Mouse (Mus musculus): ENCODE results near the gene Sept11.

Gene Sept11

GRCm38 (mm10) chr5:93093638-93094527 is 646 bp downstream of the Sept11 start:
- no peak for DNase-seq (ENCODE audit: low read depth, low spot score)

- no peak for DNase-seq (ENCODE audit: low read depth, low spot score)
Observed at GRCm38 (mm10) chr5:93095301-93095700, 2.1 kb downstream of the Sept11 start.

- DNase-seq (ENCODE audit: low read depth, low spot score), result no peak
Observed at GRCm38 (mm10) chr5:93097204-93097906, 4.1 kb downstream of the Sept11 start.

DNA sequence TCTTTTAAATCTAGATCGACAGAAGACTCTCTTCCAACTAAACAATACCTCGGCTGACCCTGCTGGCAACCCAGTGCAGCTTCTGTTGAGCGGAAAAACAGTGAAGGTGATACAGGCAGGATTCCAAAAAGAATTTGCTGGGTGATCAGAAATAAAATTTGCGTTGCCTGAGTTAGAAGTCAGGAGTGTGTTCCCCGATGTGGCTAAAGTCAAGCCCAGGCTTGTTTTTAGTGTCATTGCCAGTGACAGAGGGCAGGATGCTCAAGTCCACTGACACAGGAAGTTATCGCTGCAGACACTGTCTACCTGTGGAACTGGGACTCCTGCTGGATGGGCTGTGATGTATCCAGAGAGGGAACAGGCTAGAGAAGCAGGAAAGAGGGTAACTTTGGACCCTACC is 5.0 kb downstream of the Sept11 start:
- DNase-seq (ENCODE audit: low read depth, low spot score), result no peak

DNA sequence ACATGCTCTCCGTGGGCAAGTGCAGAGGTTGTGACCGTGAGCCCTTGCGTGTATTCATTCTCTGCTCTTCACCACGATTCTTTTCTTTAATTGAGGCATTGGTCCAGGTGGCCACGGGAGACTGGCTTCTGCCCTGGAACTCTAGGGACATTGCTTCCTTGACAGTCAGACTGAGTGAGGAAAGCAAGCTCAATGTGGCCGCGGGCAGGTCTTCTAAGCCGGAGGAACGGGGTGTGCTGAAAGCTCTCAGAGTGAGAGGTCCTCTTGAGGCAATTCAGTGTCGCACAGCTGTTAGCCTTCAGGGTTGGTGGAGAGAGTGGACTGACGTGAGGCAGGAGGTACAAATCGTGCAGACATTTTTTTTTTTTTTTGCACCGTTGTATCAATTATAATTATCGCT is 5.6 kb downstream of the Sept11 start:
- DNase-seq (ENCODE audit: low read depth, low spot score), result no peak

DNA sequence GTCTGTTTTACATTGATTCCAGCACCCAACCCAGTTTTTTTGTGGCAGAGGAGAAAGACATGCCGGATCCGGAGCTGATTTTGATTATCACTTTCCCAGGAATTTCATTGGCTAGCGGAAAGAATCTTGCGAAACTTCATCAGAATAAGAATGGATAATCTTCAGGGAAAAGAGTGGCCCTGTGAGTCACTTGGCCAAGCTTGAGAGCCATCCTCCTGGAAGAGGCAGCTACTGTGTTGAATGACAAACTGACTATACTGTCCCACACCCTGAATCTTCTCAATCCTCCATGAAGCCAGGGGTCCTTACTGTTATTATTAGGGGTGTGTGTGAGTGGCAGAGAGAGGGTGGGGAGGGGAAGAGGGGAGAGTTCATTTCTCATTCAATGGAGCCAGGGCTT is 7.7 kb downstream of the Sept11 start:
- DNase-seq (ENCODE audit: low read depth, low spot score), result no peak

GRCm38 (mm10) chr5:93101371-93101791 is 8.1 kb downstream of the Sept11 start:
- no peak for DNase-seq (ENCODE audit: low read depth, low spot score)

- DNase-seq (ENCODE audit: low read depth, low spot score), result no peak
Observed at GRCm38 (mm10) chr5:93103603-93104002, 10.4 kb downstream of the Sept11 start.

DNA sequence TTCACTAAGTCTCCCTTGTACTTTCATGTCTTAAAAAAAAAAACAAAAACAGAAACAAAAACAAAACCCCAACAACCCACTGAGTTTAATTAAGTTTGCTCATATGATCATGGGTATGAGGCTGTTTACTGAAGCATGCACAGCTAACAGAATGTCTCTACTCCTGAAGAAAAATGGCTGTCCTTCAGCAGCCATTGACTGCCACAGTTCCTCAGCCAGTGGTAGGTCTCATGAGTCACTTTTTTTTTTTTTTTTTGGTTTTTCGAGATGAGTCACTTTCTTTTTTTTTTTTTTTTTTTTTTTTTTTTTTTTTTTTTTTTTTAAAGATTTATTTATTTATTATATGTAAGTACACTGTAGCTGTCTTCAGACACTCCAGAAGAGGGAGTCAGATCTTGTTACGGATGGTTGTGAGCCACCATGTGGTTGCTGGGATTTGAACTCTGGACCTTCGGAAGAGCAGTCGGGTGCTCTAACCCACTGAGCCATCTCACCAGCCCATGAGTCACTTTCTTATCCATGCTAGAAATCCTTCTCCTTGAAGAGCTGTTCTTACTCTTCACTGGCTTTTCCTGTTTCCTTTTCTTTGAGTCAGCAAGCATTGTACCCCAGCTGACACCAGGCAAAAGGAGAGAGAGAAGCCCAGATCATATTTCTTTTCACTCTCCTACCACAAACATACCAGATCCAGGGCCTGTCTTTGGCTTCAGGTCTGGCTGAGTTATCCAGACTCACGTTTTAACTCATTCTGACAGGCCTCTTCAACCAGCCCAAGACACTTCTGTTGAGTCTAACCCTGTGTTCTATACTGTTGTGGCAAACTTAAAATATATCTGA is 12.0 kb downstream of the Sept11 start:
- no peak for DNase-seq (ENCODE audit: low read depth, low spot score)

DNA sequence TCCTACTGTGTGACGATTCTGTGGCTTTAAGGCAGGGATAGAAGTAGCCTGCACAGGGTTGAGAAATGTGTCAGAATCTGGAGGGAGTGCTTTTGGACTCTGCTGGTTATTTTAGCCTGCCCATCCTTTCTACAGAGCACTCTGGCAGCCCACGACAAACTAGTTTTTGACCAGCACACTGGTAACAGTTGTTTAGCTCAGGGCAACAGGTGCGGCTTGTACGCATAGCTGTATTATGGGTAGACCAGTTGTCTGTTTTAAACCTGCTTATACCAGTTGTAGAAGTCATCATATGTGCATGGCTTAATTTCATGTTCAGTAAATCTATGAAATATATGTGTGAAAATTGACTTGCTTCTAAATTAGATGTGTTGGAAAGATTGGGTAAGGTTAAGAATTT is 12.8 kb downstream of the Sept11 start:
- no peak for DNase-seq (ENCODE audit: low read depth, low spot score)

GRCm38 (mm10) chr5:93108703-93109102 is 15.5 kb downstream of the Sept11 start:
- DNase-seq (ENCODE audit: low read depth, low spot score), result no peak

GRCm38 (mm10) chr5:93109555-93109954 is 16.3 kb downstream of the Sept11 start:
- no peak for DNase-seq (ENCODE audit: low read depth, low spot score)

GRCm38 (mm10) chr5:93112290-93112689 is 19.1 kb downstream of the Sept11 start:
- no peak for DNase-seq (ENCODE audit: low read depth, low spot score)

DNA sequence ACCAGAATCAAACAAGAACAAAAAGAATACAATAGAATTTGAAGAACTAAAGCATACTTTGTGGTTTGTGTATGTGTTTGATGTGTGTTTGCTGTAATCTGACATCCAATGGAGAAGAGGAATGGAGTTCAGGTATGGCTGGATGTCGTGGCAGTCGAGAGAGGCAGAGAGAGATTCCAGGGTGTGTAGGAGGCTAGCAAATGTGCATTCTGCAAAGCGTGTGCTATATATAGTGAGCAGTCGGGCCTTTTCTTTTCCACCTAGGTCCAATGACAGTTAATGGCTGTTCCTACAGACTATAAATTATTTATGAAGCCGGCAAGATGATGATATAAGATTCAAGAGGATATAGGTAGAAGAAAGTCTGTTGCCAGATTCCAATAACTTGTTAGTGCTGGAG is 20.3 kb downstream of the Sept11 start:
- no peak for DNase-seq (ENCODE audit: low read depth, low spot score)

- no peak for DNase-seq (ENCODE audit: low read depth, low spot score)
Observed at GRCm38 (mm10) chr5:93114515-93114914, 21.3 kb downstream of the Sept11 start.

- no peak for DNase-seq (ENCODE audit: low read depth, low spot score)
Observed at GRCm38 (mm10) chr5:93115059-93115458, 21.8 kb downstream of the Sept11 start.

DNA sequence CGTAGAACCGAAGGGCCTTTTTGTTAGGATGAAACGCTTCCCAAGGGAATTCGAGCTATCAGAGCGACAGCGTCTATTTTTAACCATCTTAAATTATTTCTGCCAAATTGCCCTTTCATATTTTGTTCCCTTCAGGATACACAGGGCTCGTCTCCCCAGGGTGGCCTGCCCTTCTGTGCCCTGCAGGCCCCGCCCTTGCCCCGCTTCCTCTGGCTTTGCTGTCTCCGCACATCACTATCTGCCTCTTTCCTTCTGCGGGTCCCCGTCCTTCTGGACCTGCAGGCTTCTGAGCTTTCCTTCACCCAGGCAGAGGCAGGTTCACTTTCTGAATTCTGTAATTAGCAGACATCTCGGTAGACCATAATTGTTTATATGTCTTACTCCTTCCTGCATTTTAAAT is 22.6 kb downstream of the Sept11 start:
- no peak for DNase-seq (ENCODE audit: low read depth, low spot score)

DNA sequence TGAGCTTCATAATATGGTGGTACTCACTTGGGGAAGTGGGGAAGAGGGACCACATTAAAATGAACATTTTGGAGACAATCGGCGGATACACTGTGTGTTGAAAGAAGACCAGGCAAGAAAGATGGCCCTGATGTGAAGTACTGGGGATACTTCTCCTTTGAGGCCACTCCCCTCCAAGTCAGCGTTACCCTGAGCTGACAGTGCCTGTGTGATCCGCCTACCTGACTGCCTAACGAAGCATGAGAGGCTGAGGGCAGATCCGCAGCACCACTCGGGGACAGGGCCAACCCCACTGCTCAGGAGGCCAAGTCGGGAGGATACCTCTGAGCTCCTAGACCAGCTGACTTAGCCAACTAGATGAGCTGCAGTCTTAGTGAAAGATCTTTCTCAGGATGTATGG is 24.4 kb downstream of the Sept11 start:
- no peak for DNase-seq (ENCODE audit: low read depth, low spot score)

DNA sequence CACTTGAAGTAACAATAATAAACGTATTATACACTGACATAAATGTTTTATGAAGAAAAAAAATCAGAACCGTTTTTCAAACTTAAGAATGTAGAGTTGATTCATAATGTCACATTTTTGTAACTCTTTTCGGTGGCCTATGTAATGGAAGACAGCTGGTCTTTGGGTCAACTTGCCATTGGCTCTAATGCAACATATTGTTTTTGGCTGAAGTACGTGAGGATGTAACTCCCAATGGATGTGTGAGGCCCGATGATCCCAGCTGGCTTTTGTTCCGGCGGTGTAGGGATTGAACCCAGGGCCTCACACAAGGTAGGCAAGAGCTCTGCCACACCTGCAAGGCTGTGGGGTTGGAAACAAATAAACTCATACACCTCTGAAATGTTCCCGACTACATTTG is 28.4 kb downstream of the Sept11 start:
- no peak for DNase-seq (ENCODE audit: low read depth, low spot score)

DNA sequence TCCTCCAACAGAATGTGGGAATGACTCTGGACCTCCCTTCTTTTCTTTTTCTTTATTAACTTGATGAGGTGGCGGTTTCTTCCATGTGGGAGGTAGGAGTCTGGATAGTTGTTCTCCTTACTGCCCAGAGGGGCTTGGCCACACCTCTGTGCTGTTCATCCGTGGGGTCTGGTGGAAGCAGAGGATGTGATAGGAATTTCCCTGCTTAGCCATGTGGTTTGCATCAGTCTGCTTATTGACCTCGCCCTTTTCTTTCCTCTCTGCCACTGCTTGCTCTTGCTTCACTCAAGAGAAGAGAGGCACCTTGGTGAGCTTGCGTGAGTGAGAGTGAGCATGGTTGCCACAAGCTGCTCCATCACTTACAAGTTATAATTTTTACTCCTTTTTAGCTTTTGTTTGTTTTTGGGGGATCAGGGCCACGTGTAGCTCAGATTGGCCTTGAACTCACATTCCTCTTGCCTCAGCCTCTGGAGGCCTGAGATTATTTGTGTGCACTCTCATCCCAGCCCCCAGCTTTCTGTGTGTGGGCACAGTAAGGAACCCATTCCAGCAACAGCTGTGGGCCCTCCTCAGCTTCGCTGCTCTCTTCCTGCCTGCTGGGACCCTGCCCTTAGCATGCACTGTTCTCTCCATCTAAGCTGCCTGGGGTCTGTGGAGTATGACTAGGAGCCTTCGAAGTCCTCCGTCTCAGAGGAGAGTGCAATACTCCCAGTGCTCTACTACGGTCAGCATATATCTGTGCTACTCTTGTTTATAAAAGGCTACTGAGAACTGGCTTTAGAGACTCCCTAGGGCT is 31.0 kb downstream of the Sept11 start:
- DNase-seq (ENCODE audit: low read depth, low spot score), result no peak

DNA sequence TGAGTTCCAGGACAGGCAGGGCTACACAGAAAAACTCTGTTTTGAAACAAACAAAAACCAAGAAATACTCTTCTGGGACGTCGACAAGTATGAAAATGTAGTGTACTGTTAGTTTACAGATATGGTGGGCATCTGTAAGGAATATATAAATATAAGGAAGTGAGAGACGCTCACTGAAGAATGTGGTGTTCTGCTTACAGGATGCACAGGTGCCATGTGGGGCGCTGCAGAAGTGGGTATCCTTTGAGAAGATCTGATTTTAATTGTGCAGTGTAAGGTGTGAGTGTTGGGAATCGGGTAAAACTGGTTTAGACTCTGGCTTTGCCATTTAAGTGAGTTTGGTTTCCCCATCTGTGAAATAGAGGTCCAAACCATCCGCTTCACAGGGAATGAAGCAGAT is 32.1 kb downstream of the Sept11 start:
- DNase-seq (ENCODE audit: low read depth, low spot score), result no peak

Data from retina, adult 2 months (tissue).